Mouse (Mus musculus) thymus, postnatal 4 days (tissue): ENCODE measurements around the gene Btg1.

Experiments used
- DNase-seq: peaks from one replicate; pipeline ENCODE4 v3.0.0; 2021

Btg1 gene

GRCm38 (mm10) chr10:96632271-96633144 lies 15.7 kb downstream of the Btg1 start:
- no peak for DNase-seq

- no peak for DNase-seq
These were observed 16.3 kb downstream of the Btg1 start for GRCm38 (mm10) chr10:96633145-96633516.

- DNase-seq = no peak
These were observed 18.7 kb downstream of the Btg1 start for GRCm38 (mm10) chr10:96635472-96635871.

- no peak for DNase-seq
These were observed 21.7 kb downstream of the Btg1 start for GRCm38 (mm10) chr10:96638477-96638876.

- no peak for DNase-seq
These were observed 25.2 kb downstream of the Btg1 start for GRCm38 (mm10) chr10:96642014-96642413.

GRCm38 (mm10) chr10:96642751-96643150 lies 25.9 kb downstream of the Btg1 start:
- no peak for DNase-seq

- no peak for DNase-seq
These were observed 28.4 kb downstream of the Btg1 start for GRCm38 (mm10) chr10:96645183-96645582.

GRCm38 (mm10) chr10:96646024-96646866 lies 29.4 kb downstream of the Btg1 start:
- DNase-seq = no peak

GRCm38 (mm10) chr10:96646867-96647462 lies 30.2 kb downstream of the Btg1 start:
- no peak for DNase-seq

GRCm38 (mm10) chr10:96648161-96648561 lies 31.4 kb downstream of the Btg1 start:
- no peak for DNase-seq

- DNase-seq = no peak
These were observed 32.7 kb downstream of the Btg1 start for GRCm38 (mm10) chr10:96649524-96649923.

- DNase-seq = no peak
These were observed 35.6 kb downstream of the Btg1 start for GRCm38 (mm10) chr10:96652372-96652771.

GRCm38 (mm10) chr10:96653030-96653429 lies 36.2 kb downstream of the Btg1 start:
- no peak for DNase-seq

- no peak for DNase-seq
These were observed 37.3 kb downstream of the Btg1 start for GRCm38 (mm10) chr10:96654079-96654478.

GRCm38 (mm10) chr10:96654576-96654975 lies 37.8 kb downstream of the Btg1 start:
- no peak for DNase-seq

GRCm38 (mm10) chr10:96655066-96655465 lies 38.3 kb downstream of the Btg1 start:
- no peak for DNase-seq

- no peak for DNase-seq
These were observed 39.4 kb downstream of the Btg1 start for GRCm38 (mm10) chr10:96656176-96656575.

- no peak for DNase-seq
These were observed 42.1 kb downstream of the Btg1 start for GRCm38 (mm10) chr10:96658906-96659305.

GRCm38 (mm10) chr10:96660280-96660985 lies 43.6 kb downstream of the Btg1 start:
- DNase-seq = no peak

- DNase-seq = no peak
These were observed 46.2 kb downstream of the Btg1 start for GRCm38 (mm10) chr10:96662976-96663375.

- peak; percentile 28 for DNase-seq
These were observed 47.1 kb downstream of the Btg1 start for GRCm38 (mm10) chr10:96663739-96664430.
